Mouse (Mus musculus): ENCODE results near the gene Lpgat1.

DNA sequence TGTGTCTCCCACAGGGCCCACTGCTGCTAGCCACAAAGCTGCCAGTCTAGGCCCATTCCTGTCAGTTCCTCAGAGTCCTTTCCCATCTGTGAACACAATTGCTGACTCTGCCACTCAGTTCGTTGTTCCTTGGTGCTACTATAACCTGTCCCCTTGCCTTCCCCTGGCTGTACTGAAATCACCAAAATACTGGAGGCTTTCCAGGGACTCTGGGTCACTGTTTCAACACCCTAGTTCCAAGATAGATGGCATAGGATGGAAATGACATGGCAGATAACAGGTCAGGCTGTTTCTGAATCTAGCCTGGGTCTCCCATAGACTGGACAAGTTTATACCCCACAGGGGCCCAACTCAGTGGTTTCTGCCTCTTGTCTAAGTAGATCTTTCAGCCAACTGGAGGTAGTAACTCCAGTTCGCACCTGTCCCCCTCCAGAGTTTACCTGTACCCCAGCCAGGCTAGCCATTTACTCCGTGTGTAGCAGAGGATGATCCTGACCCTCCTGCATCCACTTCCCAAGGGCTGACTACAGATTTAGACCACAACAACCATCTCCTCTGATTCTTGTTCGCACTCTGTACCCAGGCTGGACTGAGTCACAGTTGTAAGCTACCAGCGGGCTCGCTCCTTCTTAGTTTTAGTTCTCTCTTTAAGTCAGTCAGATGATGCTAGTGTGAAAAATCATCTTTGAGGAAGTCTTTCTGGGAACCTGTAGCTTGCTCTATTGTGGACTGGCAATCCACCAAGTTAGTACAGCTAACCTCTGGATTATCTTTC lies 23.1 kb downstream of the Lpgat1 start:
- no peak for TF ChIP-seq POLR2A (IDR thresholded peaks at IDR 0.05; ENCODE audit: insufficient read length, low read depth)
- no peak for TF ChIP-seq MAX (IDR thresholded peaks at IDR 0.05; ENCODE audit: low read depth)
